Mouse (Mus musculus): ENCODE results near the gene Npm3.

- TF ChIP-seq CTCF (IDR thresholded peaks at IDR 0.05; ENCODE audit: control insufficient read depth, insufficient read depth, insufficient read length) (peak; percentile 9), USF1 (IDR thresholded peaks at IDR 0.05; ENCODE audit: low read depth) (no peak), MAX (IDR thresholded peaks at IDR 0.05) (no peak), CEBPB (IDR thresholded peaks at IDR 0.05; ENCODE audit: low read depth) (no peak), MYOG (IDR thresholded peaks at IDR 0.05; ENCODE audit: control insufficient read depth, extremely low read depth, insufficient read length) (no peak), MYOD1 (IDR thresholded peaks at IDR 0.05; ENCODE audit: control insufficient read depth, insufficient read length, low read depth) (no peak), FOSL1 (IDR thresholded peaks at IDR 0.05; ENCODE audit: insufficient read depth, low read length, poor library complexity, severe bottlenecking) (no peak)
Observed at GRCm38 (mm10) chr19:45717493-45718220, 31.7 kb downstream of the Npm3 start.

Measured in C2C12 (cell line).